Mouse (Mus musculus) liver, postnatal 0 days (tissue): ENCODE measurements around the gene 0610030E20Rik.

Source experiments
- CTCF ChIP-seq: sonication (generic); IDR thresholded peaks from 2 replicates; pipeline ENCODE4 v1.5.1; 2016; ENCODE audit warnings: antibody characterized with exemption, low read depth
- EP300 ChIP-seq: IDR thresholded peaks from 2 replicates; pipeline ENCODE4 v1.6.1; 2016; ENCODE audit warnings: antibody characterized with exemption, low read depth, mild to moderate bottlenecking

DNA sequence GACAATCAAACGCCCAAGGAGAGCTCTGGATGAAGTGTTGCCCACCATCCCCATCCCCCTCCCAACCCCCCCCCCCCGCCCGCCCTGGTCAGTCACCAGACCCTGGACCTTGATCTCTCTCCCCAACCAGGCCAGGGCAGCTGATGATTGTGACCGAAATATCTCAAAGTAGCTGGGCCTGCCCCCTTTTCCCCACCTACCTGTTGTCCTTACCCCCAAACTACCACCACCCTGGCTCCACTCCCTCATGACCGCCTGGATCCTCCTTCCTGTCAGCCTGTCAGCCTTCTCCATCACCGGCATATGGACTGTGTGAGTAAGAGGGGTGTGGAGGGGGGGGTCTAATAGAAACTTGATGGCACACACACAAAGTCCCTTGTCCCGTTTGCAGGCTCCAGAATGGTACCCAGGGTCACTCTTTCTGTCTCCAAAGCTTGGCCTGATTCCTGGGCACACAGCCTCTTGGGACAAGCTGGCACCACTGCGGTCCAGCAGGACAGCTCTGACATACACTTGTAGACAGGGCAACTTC, 8.9 kb downstream of the 0610030E20Rik start:
- TF ChIP-seq CTCF (no peak), EP300 (no peak)
